Mouse (Mus musculus): ENCODE data around the gene Olfr1084. TPM values are rescaled to one million over a fixed set of nuclear protein-coding genes. Genes with fewer than 3 reads are reported as not detected.
"Not testable (repeated sequence)": the region's sequence is repeated elsewhere in the genome, so short reads cannot be mapped to it uniquely, and the experiment has no call there.

The Olfr1084 gene
- not detected for total RNA-seq (2021)
- long read RNA-seq, experiment 1: 0 reads
- long read RNA-seq, experiment 2: 0 reads

DNA sequence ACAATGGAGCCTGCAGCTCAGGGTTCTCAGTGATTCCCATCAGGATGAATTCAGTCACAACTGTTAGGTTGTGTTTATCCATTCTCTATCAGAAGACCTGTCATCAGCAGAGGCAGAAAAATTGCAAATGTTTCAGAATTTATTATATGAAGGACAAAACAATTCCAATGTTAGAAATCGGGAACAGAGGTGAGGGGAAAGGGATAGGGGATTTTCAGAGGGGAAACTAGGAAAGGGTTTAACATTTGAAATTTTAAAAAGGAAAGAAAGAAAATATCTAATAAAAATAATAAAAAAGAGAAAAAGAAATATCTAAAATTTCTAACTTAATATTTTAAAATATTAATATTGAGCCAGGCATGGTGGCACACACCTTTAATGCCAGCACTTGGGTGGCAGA, at the start of gene Olfr1084:
Gene Olfr1084, minus strand, starts transcription at position 101 of the 400 bp plus-strand sequence.
- DNase-seq (ENCODE audit: low spot score in 2 of 2): not testable (repeated sequence)

DNA sequence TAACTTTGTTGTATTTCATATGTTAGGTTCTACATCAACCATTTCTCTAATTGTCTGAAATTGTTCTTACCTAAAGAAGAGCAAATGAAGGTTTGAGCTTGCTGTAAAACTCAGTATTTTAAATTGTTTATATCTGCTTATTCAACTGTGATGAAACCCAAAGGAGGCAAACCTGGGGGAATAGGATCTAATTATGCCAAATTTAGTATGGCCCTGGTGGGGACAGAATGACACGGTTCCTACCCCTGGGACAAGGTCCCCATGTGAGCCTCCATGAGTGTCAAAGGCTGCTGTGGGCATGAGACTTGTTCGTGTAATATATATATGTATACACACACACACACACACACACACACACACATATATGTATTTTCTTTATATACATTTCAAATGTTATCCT, 40.5 kb upstream of the Olfr1084 start, which contains the start of gene Olfr1086:
Gene Olfr1086, minus strand, starts transcription at position 101 of the 400 bp plus-strand sequence.
- DNase-seq (ENCODE audit: low spot score in 2 of 2): no peak

DNA sequence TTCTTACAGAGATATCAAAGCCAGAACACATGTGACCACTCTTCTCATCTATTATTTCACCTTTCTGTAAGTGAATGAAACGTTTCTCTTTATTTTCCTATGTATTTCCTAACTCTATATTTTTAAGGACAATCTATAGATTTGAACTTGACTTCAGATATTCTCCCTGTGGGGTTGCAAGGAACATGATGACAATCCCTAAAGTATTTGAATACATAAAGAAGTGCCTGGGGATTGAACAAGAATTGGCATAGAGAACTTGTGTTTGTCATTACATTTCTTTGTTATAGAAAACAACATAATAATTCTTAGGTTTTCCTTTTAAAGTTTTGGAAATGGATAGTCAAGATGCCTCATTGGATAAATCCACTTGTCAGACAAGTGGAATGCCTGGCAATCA, 22.4 kb upstream of the Olfr1084 start, which contains the start of gene Olfr1085:
Gene Olfr1085, minus strand, starts transcription at position 101 of the 400 bp plus-strand sequence.
- DNase-seq (ENCODE audit: low spot score in 2 of 2): no peak

DNA sequence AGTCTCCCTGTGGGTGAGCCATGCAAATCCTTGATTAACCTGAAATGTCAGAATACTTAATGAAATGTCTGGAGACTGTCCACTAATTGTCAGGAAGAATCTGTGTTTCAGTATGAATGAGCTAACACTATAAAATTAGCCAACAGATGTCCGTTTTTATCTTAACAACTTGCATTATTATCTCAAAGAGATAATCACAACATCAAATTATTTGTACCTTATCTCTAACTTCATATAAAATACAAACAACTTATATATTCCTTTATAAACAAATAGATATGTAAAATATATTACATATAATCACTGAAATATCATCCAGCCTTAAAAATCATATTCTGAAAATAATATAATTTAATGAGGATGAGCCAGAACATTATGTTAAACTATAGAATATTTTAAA, 40.7 kb downstream of the Olfr1084 start, which contains the start of gene Olfr1082:
Gene Olfr1082, minus strand, starts transcription at position 101 of the 400 bp plus-strand sequence.
- DNase-seq (ENCODE audit: low spot score in 2 of 2): not testable (repeated sequence)

Other genes with a start within 250 kb of the Olfr1084 start
- gene Olfr1061, start 225.7 kb downstream of the Olfr1084 start, total RNA-seq (2021): not detected
- not detected for gene Olfr1062, start 213.0 kb downstream of the Olfr1084 start, total RNA-seq (2021)
- not detected for gene Olfr1065, start 189.1 kb downstream of the Olfr1084 start, total RNA-seq (2021)
- gene Olfr1066, start 183.5 kb downstream of the Olfr1084 start, total RNA-seq (2021): not detected
- not detected for gene Olfr228, start 152.3 kb downstream of the Olfr1084 start, total RNA-seq (2021)
- not detected for gene Olfr1076, start 131.3 kb downstream of the Olfr1084 start, total RNA-seq (2021)
- not detected for gene Olfr1079, start 97.2 kb downstream of the Olfr1084 start, total RNA-seq (2021)
- not detected for gene Olfr1080, start 81.5 kb downstream of the Olfr1084 start, total RNA-seq (2021)
- not detected for gene Olfr1082, start 40.8 kb downstream of the Olfr1084 start, total RNA-seq (2021)
- gene Olfr1085, start 22.3 kb upstream of the Olfr1084 start, total RNA-seq (2021): not detected
- not detected for gene Olfr1086, start 40.4 kb upstream of the Olfr1084 start, total RNA-seq (2021)
- not detected for gene Olfr1087, start 58.7 kb upstream of the Olfr1084 start, total RNA-seq (2021)
- gene Olfr1089, start 94.0 kb upstream of the Olfr1084 start, total RNA-seq (2021): not detected
- gene Olfr1090, start 119.3 kb upstream of the Olfr1084 start, total RNA-seq (2021): not detected
- not detected for gene Olfr1093, start 142.8 kb upstream of the Olfr1084 start, total RNA-seq (2021)
- not detected for gene Olfr141, start 170.3 kb upstream of the Olfr1084 start, total RNA-seq (2021)
- not detected for gene Olfr1094, start 184.9 kb upstream of the Olfr1084 start, total RNA-seq (2021)
- not detected for gene Olfr1095, start 212.0 kb upstream of the Olfr1084 start, total RNA-seq (2021)
- not detected for gene Gm13723, start 235.1 kb upstream of the Olfr1084 start, total RNA-seq (2021)

Measured in adrenal gland, postnatal 4 days (tissue).